Mouse (Mus musculus) hindbrain, embryonic 11.5 days (tissue): ENCODE measurements around the gene Ctsd. TPM values are rescaled to one million over a fixed set of nuclear protein-coding genes. Genes with fewer than 3 reads are reported as not detected.

Experiments used
- ATAC-seq: fragments of 200-750 bp; cut with Nextera tagmentation; 2 replicates; pipeline ENCODE4 v1.8.0; 2017; ENCODE audit warnings: mild to moderate bottlenecking, moderate TSS enrichment, moderate library complexity; ENCODE audit not compliant: low FRiP score
- DNase-seq: peaks from one replicate; pipeline ENCODE4 v3.0.0-alpha.2; 2015; ENCODE audit warnings: low spot score
- H3K27ac ChIP-seq: fragments of 300-500 bp; sonication (generic); 2 replicates; pipeline ENCODE4 v1.5.1; 2014; ENCODE audit warnings: mild to moderate bottlenecking, low read depth, low read length
- H3K27me3 ChIP-seq: fragments of 300-500 bp; sonication (generic); 2 replicates; pipeline ENCODE4 v1.6.1; 2014; ENCODE audit warnings: mild to moderate bottlenecking, low read length, moderate library complexity, mixed read lengths; ENCODE audit not compliant: control insufficient read depth, insufficient read depth
- H3K36me3 ChIP-seq: fragments of 300-500 bp; sonication (generic); 2 replicates; pipeline ENCODE4 v1.6.1; 2014; ENCODE audit warnings: mild to moderate bottlenecking, low read length, moderate library complexity, mixed read lengths; ENCODE audit not compliant: control insufficient read depth, insufficient read depth
- H3K4me1 ChIP-seq: fragments of 300-500 bp; sonication (generic); replicated peaks from 2 replicates; pipeline ENCODE4 v1.6.1; 2014; ENCODE audit warnings: low read length, mixed read lengths; ENCODE audit not compliant: control insufficient read depth, insufficient read depth
- H3K4me2 ChIP-seq: fragments of 300-500 bp; sonication (generic); replicated peaks from 2 replicates; pipeline ENCODE4 v1.6.1; 2014; ENCODE audit warnings: mild to moderate bottlenecking, low read depth, low read length
- H3K4me3 ChIP-seq: fragments of 300-500 bp; sonication (generic); 2 replicates; pipeline ENCODE4 v1.5.1; 2014; ENCODE audit warnings: low read depth, low read length
- H3K9ac ChIP-seq: fragments of 300-500 bp; sonication (generic); 2 replicates; pipeline ENCODE4 v1.6.1; 2014; ENCODE audit warnings: low read depth, low read length
- H3K9me3 ChIP-seq: fragments of 300-500 bp; sonication (generic); 2 replicates; pipeline ENCODE4 v1.6.1; 2016; ENCODE audit warnings: low read length; ENCODE audit not compliant: control insufficient read depth
- WGBS: fragments of 180-500 bp; shearing (Covaris S2); extraction: QIAGEN DNeasy Blood & Tissue Kit; methylation state at CpG from one replicate; pipeline ENCODE4 v1.1.7; 2014; 5-methylcytosine and 5-hydroxymethylcytosine counted together
- polyA plus RNA-seq: library from polyadenylated mRNA; unstranded; fragments of >200 nt; fragmentation: Nextera tagmentation; extraction: Ambion mirVana; gene quantifications from 2 replicates; pipeline ENCODE4 v1.2.1, GENCODE M21; 2014

Gene Ctsd
- polyA plus RNA-seq: 168 and 200 TPM in 2 replicates

DNA sequence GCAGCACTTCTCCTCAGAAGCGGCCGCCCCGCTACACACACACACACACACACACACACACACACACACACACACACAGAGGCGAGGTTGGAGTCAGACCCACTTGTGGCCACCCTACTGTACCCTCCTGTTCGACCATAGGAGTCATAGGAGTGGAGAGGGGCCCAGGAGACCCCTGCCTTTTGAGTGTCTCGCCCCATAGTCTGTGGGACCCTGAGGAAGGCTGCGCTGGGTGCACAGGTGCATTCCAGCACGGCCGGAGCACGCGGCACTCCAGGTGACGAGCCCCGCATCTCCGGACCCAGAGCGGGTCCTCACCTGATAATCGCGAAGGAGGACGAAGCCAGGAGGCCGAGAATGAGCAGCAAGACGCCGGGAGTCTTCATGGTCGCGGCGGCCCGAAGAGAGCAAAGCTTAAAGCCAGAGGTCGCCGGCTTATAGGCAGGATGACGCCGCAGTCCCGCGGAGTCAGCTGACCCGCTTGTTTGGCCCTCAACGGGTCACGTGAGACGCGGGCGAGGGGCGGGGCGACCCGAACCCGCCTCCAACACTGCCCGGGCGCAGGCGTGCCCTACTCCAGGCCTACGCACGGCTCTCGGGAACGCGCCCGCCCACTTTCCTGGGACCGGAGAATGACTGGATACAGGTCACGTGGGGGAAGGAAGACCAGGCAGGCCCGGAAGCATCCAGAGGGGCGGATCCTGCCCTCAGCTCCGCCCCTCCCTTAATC is at the start of gene Ctsd:
TSS of gene Ctsd (minus strand) at position 620 of the 730 bp plus-strand sequence.
- Histone ChIP-seq H3K27ac (peak within 1 kb of the TSS; percentile 25; the same call in 1 of the 2 replicates), H3K9ac (peak within 1 kb of the TSS; percentile 71), H3K4me3 (peak within 1 kb of the TSS; percentile 77), H3K4me1 (peaks cover 7% of the 10 kb centered on the region), H3K27me3 (no peaks in the 10 kb centered on the region), H3K36me3 (no peaks in the 10 kb centered on the region), H3K4me2 (peak within 1 kb of the TSS; percentile 50), H3K9me3 (no peaks in the 10 kb centered on the region)
- under 1% methylated on average over 51 of the region's 55 CpGs for WGBS
- ATAC-seq: peak; percentile 97
- peak; percentile 99 for DNase-seq

DNA sequence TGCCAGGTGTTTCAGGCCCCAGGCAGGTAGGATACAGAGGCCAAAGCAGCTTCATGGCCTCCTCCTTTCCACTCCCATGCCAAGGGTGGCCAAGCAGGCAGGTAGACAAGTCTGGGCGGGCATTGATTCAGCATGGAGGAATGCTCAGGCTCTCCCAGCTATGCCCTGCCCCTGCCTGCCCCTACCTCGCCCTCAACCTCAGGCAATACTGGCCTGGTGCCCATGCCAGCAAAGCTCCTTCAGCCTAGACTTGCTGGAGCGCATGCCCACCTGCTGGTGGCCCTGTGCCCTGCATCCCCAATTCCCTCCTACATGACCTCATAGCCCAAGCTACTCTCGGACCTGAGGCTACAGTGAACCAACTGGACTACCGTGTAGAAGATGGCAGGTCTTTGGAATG is 49.5 kb upstream of the Ctsd start:
- H3K4me2 ChIP-seq: no peak overlapping the region
- no peak overlapping the region for H3K9ac ChIP-seq
- H3K36me3 ChIP-seq: no peaks in the 10 kb centered on the region
- H3K4me1 ChIP-seq: no peaks in the 10 kb centered on the region
- DNase-seq (no peak), ATAC-seq (no peak)
- WGBS: 81% methylated on average over 5 of the region's 5 CpGs
- no peak overlapping the region for H3K4me3 ChIP-seq
- H3K27me3 ChIP-seq: no peaks in the 10 kb centered on the region
- no peaks in the 10 kb centered on the region for H3K9me3 ChIP-seq
- H3K27ac ChIP-seq: no peak overlapping the region

DNA sequence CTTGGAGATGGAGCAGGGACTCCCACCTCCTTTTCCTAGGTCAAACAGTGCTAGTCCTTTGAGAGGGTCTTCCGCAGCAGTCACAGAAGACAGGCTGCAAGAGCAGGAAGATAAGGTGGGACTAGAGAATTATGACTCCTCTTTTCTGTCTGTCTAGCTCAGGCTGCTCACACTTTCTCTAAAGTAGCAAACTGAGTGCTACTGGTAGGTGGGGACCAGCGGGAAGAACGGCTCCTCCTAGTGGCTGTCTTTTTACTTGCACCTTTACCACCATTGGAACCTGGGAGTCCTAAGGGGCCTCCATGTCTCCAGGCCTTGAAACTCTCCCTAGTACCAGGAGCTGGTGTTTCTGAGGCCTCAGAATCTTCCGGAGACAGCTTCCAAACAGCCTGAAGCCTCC is 47.7 kb upstream of the Ctsd start:
- no peak overlapping the region for H3K9ac ChIP-seq
- no peak overlapping the region for H3K27ac ChIP-seq
- H3K4me3 ChIP-seq: no peak overlapping the region
- no peak overlapping the region for H3K4me2 ChIP-seq
- H3K4me1 ChIP-seq: no peaks in the 10 kb centered on the region
- H3K36me3 ChIP-seq: no peaks in the 10 kb centered on the region
- ATAC-seq (no peak), DNase-seq (peak; percentile 83)
- no peaks in the 10 kb centered on the region for H3K27me3 ChIP-seq
- WGBS: 23% methylated on average over 4 of the region's 4 CpGs
- H3K9me3 ChIP-seq: no peaks in the 10 kb centered on the region

DNA sequence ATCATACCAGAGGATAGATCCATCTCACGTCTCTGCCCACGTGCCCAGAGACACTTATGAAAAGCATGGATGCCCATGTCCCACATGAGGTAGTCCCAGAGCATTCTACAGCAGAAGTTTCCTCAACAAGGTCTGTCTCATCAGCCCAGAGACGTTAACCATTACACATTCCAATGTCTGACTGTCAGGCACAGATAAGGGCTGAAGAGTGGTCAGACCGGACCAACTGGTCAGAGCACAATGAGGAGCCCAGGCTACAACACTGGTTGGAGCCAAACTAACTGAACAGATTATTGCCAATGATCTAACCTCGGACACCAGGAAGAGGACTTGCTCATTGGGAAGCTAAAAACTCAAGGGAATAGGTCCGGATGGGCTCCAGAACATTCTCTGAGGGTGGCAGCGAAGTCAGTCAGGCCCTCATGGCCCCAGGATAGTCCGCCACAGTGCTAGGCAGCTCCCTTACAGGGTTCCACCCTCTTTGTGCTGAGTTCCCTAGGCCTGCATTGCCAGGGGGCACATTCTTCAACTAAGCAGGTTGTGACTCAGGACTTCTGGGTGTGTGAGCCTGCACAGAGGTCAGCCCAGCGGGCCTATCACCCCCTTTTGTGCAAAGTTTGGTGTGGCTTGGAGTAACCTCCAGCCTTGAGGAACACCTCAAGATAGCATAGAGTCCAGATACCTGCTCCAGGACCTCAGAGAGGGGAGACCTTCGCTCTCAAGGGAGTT is 46.5 kb upstream of the Ctsd start, which contains the start of gene Syt8:
TSS of gene Syt8 (plus strand) at position 714 of the 729 bp plus-strand sequence.
- H3K36me3 ChIP-seq: no peaks in the 10 kb centered on the region
- H3K27ac ChIP-seq: no peak within 1 kb of the TSS
- no peak within 1 kb of the TSS for H3K4me3 ChIP-seq
- no peaks in the 10 kb centered on the region for H3K27me3 ChIP-seq
- no peaks in the 10 kb centered on the region for H3K4me1 ChIP-seq
- no peak for DNase-seq
- no peak within 1 kb of the TSS for H3K9ac ChIP-seq
- no peaks in the 10 kb centered on the region for H3K9me3 ChIP-seq
- H3K4me2 ChIP-seq: no peak within 1 kb of the TSS
- WGBS: 86% methylated on average over 10 of the region's 10 CpGs
- no peak for ATAC-seq

DNA sequence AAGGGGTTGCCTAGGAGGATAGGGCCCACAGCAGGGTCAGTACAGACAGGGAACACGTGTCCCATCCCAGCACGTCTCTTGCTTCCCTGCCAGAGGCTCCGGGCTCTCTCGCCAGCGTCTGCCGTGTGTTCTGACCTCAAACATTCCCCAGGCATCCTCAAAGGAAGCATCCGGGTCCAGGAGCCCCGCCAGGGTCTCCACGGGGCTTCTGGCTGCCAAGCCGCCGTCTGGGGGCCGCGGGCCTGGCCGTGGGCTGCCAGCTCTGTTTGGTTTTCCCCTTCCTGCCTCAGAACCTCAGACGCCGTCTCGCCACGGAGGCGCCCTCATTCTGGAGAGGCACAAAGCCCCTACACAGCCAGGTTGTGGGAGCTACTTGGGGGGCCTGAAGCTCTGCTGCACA is 45.8 kb upstream of the Ctsd start:
- 41% methylated on average over 19 of the region's 19 CpGs for WGBS
- no peaks in the 10 kb centered on the region for H3K36me3 ChIP-seq
- H3K4me1 ChIP-seq: no peaks in the 10 kb centered on the region
- H3K4me2 ChIP-seq: no peak overlapping the region
- H3K4me3 ChIP-seq: no peak overlapping the region
- H3K9me3 ChIP-seq: no peaks in the 10 kb centered on the region
- no peak overlapping the region for H3K27ac ChIP-seq
- no peaks in the 10 kb centered on the region for H3K27me3 ChIP-seq
- ATAC-seq (no peak), DNase-seq (no peak)
- no peak overlapping the region for H3K9ac ChIP-seq

DNA sequence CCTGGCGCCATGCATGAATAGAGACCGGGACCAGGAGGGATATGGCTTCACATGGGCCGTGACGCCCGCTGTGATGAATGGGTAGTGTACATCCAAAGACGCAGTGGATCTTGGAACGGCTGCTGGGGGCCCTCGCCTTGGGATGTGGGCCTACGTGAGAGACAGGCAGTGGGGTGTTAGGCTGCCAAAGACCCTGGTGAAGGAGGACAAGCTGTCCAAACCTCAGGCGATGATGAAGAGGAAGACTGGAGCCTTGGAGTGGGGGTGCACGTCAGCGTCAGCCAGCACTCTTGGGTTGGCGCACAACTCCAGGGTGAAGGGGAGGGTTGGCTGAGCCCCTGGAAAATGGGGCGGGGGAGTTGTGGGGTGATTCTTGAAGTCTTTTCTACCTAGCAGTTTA is 43.3 kb upstream of the Ctsd start:
- Histone ChIP-seq H3K4me3 (no peak overlapping the region), H3K36me3 (no peaks in the 10 kb centered on the region), H3K27ac (no peak overlapping the region), H3K9me3 (no peaks in the 10 kb centered on the region), H3K4me1 (no peaks in the 10 kb centered on the region), H3K27me3 (no peaks in the 10 kb centered on the region), H3K9ac (no peak overlapping the region), H3K4me2 (no peak overlapping the region)
- 94% methylated on average over 14 of the region's 14 CpGs for WGBS
- no peak for DNase-seq
- ATAC-seq: no peak

DNA sequence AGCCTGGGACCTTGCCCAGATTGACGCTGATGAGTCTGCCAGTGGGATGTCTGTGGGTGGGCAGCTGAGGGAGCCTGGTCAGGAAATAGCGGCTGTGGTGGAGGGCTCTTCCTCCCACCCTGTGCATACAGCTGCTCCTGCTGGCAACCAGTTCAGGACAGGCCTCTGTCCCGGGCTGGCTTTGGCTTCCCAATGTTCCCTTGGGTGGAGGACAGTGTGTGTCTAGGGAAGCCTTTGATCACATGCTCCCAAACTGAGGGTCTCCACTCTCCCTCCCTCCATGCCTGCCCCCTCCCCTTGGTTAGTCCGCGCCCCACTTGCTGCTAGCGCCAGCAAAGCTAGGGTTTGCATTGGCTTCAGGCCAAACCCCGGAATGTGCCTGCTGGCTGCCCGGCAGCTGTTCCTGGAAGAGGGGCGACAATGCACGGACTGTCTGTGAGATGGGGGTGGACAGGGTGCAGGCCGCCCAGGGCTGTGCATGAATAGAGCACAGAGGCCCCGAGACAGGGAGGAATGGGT is 42.4 kb upstream of the Ctsd start:
- DNase-seq: no peak
- H3K27ac ChIP-seq: 0 out of 2 replicates have a peak overlapping the region, but pooled peaks have one; percentile 10
- H3K4me2 ChIP-seq: no peak overlapping the region
- no peaks in the 10 kb centered on the region for H3K27me3 ChIP-seq
- H3K36me3 ChIP-seq: no peaks in the 10 kb centered on the region
- no peak overlapping the region for H3K9ac ChIP-seq
- H3K4me3 ChIP-seq: no peak overlapping the region
- H3K9me3 ChIP-seq: no peaks in the 10 kb centered on the region
- whole genome bisulfite sequencing: 62% methylated on average over 12 of the region's 12 CpGs
- ATAC-seq: no peak
- no peaks in the 10 kb centered on the region for H3K4me1 ChIP-seq

DNA sequence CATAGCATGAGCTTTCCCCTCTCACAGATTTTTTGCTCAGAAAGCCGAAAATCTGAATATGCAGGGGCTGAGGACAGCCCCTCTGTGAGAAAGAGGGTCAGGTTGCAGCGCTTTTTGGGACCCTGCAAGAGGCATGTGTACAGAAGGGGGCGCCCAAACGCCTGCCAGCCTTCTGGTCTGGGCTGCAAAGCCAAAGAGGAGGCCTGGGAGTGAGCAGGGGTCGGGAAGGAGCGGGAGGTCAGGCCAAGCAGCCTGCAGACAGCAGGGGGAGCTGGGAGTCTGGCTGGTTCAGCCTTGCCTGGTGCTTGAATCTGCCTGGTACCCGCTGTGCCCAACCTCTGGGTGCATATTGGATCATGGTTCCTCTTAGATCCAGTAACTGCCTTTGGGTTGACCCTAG is 40.4 kb upstream of the Ctsd start:
- Histone ChIP-seq H3K9me3 (no peaks in the 10 kb centered on the region), H3K27me3 (no peaks in the 10 kb centered on the region), H3K9ac (no peak overlapping the region), H3K4me3 (no peak overlapping the region), H3K27ac (no peak overlapping the region), H3K4me1 (no peaks in the 10 kb centered on the region), H3K36me3 (no peaks in the 10 kb centered on the region), H3K4me2 (no peak overlapping the region)
- 2% methylated on average over 7 of the region's 7 CpGs for WGBS
- ATAC-seq (no peak), DNase-seq (peak; percentile 76)
